Mouse (Mus musculus) cerebral cortex, adult 2 months (tissue): ENCODE measurements around the gene Mllt3.

Source experiments
- WGBS: fragments of 180-500 bp; shearing (Covaris S2); methylation state at CpG from one replicate; pipeline ENCODE4 v1.1.7; 2018; 5-methylcytosine and 5-hydroxymethylcytosine counted together

Mllt3 gene

GRCm38 (mm10) chr4:87953268-87953667 lies 79.9 kb downstream of the Mllt3 start:
- 88% methylated on average over 4 of the region's 4 CpGs for WGBS

- 62% methylated on average over 6 of the region's 6 CpGs for WGBS
These were observed 83.7 kb downstream of the Mllt3 start for GRCm38 (mm10) chr4:87949451-87949850.

- WGBS: 50% methylated on average over 3 of the region's 3 CpGs
These were observed 88.8 kb downstream of the Mllt3 start for GRCm38 (mm10) chr4:87944320-87944719.

GRCm38 (mm10) chr4:87942921-87943403 lies 90.2 kb downstream of the Mllt3 start:
- WGBS: 75% methylated on average over 8 of the region's 8 CpGs

- WGBS: 93% methylated on average over 7 of the region's 7 CpGs
These were observed 93.5 kb downstream of the Mllt3 start for GRCm38 (mm10) chr4:87939474-87940154.

- WGBS: 44% methylated on average over 2 of the region's 2 CpGs
These were observed 96.8 kb downstream of the Mllt3 start for GRCm38 (mm10) chr4:87936326-87936725.

- 74% methylated on average over 4 of the region's 4 CpGs for WGBS
These were observed 99.3 kb downstream of the Mllt3 start for GRCm38 (mm10) chr4:87933701-87934337.

- 80% methylated on average over 8 of the region's 8 CpGs for WGBS
These were observed 102.6 kb downstream of the Mllt3 start for GRCm38 (mm10) chr4:87930356-87931245.

- 37% methylated on average over 3 of the region's 3 CpGs for WGBS
These were observed 104.5 kb downstream of the Mllt3 start for GRCm38 (mm10) chr4:87928603-87929199.

- WGBS: 63% methylated on average over 10 of the region's 10 CpGs
These were observed 105.8 kb downstream of the Mllt3 start for GRCm38 (mm10) chr4:87927354-87927753.

- WGBS: 78% methylated on average over 8 of the region's 8 CpGs
These were observed 112.5 kb downstream of the Mllt3 start for GRCm38 (mm10) chr4:87920664-87921063.

GRCm38 (mm10) chr4:87911172-87911994 lies 121.8 kb downstream of the Mllt3 start:
- WGBS: 83% methylated on average over 6 of the region's 6 CpGs

- 85% methylated on average over 6 of the region's 6 CpGs for WGBS
These were observed 127.9 kb downstream of the Mllt3 start for GRCm38 (mm10) chr4:87905149-87905771.

- WGBS: 76% methylated on average over 1 of the region's 1 CpGs
These were observed 128.4 kb downstream of the Mllt3 start for GRCm38 (mm10) chr4:87904722-87905121.

- WGBS: 52% methylated on average over 4 of the region's 4 CpGs
These were observed 130.6 kb downstream of the Mllt3 start for GRCm38 (mm10) chr4:87902584-87902983.

GRCm38 (mm10) chr4:87901166-87901565 lies 132.0 kb downstream of the Mllt3 start:
- 41% methylated on average over 1 of the region's 1 CpGs for WGBS

GRCm38 (mm10) chr4:87893498-87893897 lies 139.7 kb downstream of the Mllt3 start:
- 83% methylated on average over 3 of the region's 3 CpGs for WGBS

GRCm38 (mm10) chr4:87893012-87893411 lies 140.2 kb downstream of the Mllt3 start:
- 87% methylated on average over 4 of the region's 4 CpGs for WGBS

GRCm38 (mm10) chr4:87883225-87883875 lies 149.8 kb downstream of the Mllt3 start:
- WGBS: 32% methylated on average over 5 of the region's 5 CpGs

- 100% methylated on average over 1 of the region's 1 CpGs for WGBS
These were observed 151.2 kb downstream of the Mllt3 start for GRCm38 (mm10) chr4:87881995-87882394.
